14 mouse cellular contexts compared by ENCODE assay signal in the genomic region with DNA sequence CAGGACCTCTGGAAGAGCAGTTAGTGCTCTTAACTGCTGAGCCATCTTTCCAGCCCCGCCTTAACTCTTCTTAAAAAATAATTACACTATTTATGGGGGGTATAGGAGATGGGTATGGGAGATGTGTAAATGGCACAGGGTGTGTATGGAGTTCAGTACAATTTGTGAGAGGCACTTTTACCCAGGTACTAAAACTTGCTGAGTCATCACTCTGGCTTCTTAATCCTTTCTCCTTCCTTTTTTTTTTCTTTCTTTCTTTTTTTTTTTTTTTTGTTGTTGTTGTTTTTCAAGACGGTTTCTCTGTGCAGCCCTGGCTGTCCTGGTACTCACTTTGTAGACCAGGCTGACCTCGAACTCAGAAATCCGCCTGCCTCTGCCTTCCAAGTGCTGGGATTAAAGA. TPM values are rescaled to one million over a fixed set of nuclear protein-coding genes. Genes with fewer than 3 reads are reported as not detected.
"Had no signal": no experiment of that assay in that cellular context is flagged by ENCODE, and none has a peak within 500 bp of the region (broad histone marks: within the 10 kb centered on the region; RNA-seq: fewer than 3 reads in every experiment).

No protein-coding gene starts in this region.

RNA-seq across cellular contexts. Expression of a gene that starts 56.1 kb away (rescaled TPM):
- total RNA-seq: layer of hippocampus, adult 8-10 months; layer of hippocampus, postnatal 14 days; left cerebral cortex, adult 18-20 months; left cerebral cortex, postnatal 10 days; left cerebral cortex, postnatal 4 days; megakaryocyte, adult 5-6 weeks; monocyte, adult 5-6 weeks had no signal
- polyA plus RNA-seq: kidney, embryonic 14.5 days; large intestine, adult 2 months; lung, embryonic 14.5 days; midbrain, embryonic 11.5 days; midbrain, embryonic 15.5 days; neural tube, embryonic 13.5 days; stomach, embryonic 14.5 days had no signal
